Mouse (Mus musculus) ES-Bruce4 (cell line): ENCODE data around the gene Schip1. TPM values are rescaled to one million over a fixed set of nuclear protein-coding genes. Genes with fewer than 3 reads are reported as not detected.
A peak's percentile ranks its signal among the peaks of the same experiment; 100 is the strongest.

Source experiments
- H3K27ac ChIP-seq: 2 replicates; pipeline ENCODE4 v1.5.1; 2012; ENCODE audit warnings: low read length, inconsistent platforms; ENCODE audit not compliant: insufficient read depth
- H3K27me3 ChIP-seq: 2 replicates; pipeline ENCODE4 v1.6.1; 2012; ENCODE audit warnings: mild to moderate bottlenecking, low read length, inconsistent platforms; ENCODE audit not compliant: control insufficient read depth, poor library complexity, insufficient read depth, severe bottlenecking
- H3K36me3 ChIP-seq: 2 replicates; pipeline ENCODE4 v1.6.1; 2012; ENCODE audit warnings: inconsistent platforms, mild to moderate bottlenecking, low read length, moderate library complexity; ENCODE audit not compliant: control insufficient read depth, poor library complexity, insufficient read depth, severe bottlenecking
- H3K4me1 ChIP-seq: one replicate; pipeline ENCODE4 v1.8.1; 2011; ENCODE audit warnings: low read length; ENCODE audit not compliant: control insufficient read depth, insufficient read depth
- H3K4me3 ChIP-seq: 2 replicates; pipeline ENCODE4 v1.5.1; 2011; ENCODE audit warnings: low read depth, mild to moderate bottlenecking, low read length
- H3K9ac ChIP-seq: 2 replicates; pipeline ENCODE4 v1.6.1; 2012; ENCODE audit warnings: low read depth, mild to moderate bottlenecking, inconsistent platforms; ENCODE audit not compliant: poor library complexity, severe bottlenecking
- H3K9me3 ChIP-seq: replicated peaks from 2 replicates; pipeline ENCODE4 v1.6.1; 2012; ENCODE audit warnings: mild to moderate bottlenecking, low read length, inconsistent platforms; ENCODE audit not compliant: control insufficient read depth, poor library complexity, insufficient read depth, severe bottlenecking
- CTCF ChIP-seq: IDR thresholded peaks from one replicate; pipeline ENCODE4 v1.8.1; 2011; ENCODE audit warnings: low read depth, low read length
- EP300 ChIP-seq: IDR thresholded peaks from 2 replicates; pipeline ENCODE4 v1.6.1; 2011; ENCODE audit warnings: low read depth, low read length; ENCODE audit not compliant: insufficient read depth
- POLR2A ChIP-seq: IDR thresholded peaks from one replicate; pipeline ENCODE4 v1.8.1; 2011; ENCODE audit warnings: low read length; ENCODE audit not compliant: insufficient read depth
- polyA plus RNA-seq: library from polyadenylated mRNA; stranded (reverse); fragments of >200 nt; gene quantifications from 2 replicates; pipeline ENCODE4 v1.2.4, GENCODE M21; 2011; ENCODE audit warnings: low read depth; ENCODE audit not compliant: missing spikeins, insufficient read depth, insufficient read length

Schip1 gene
- polyA plus RNA-seq, 1 experiment = 85.2 TPM

- Histone ChIP-seq H3K36me3 (0 out of 2 replicates have a peak, but pooled peaks cover 3% of the 10 kb centered on the region), H3K4me3 (peak overlapping the region; percentile 87), H3K27me3 (no peaks in the 10 kb centered on the region), H3K4me1 (no peaks in the 10 kb centered on the region), H3K9ac (peak overlapping the region; percentile 93), H3K27ac (peak overlapping the region; percentile 80), H3K9me3 (no peaks in the 10 kb centered on the region)
- TF ChIP-seq CTCF = no peak
- no peak for TF ChIP-seq POLR2A
- TF ChIP-seq EP300 = no peak
Observed at GRCm38 (mm10) chr3:68494296-68495095, 429.9 kb downstream of the Schip1 start.

GRCm38 (mm10) chr3:68495096-68495735 lies 430.6 kb downstream of the Schip1 start:
- Histone ChIP-seq H3K4me1 (no peaks in the 10 kb centered on the region), H3K9ac (peak overlapping the region; percentile 93), H3K4me3 (peak overlapping the region; percentile 87), H3K27me3 (no peaks in the 10 kb centered on the region), H3K36me3 (0 out of 2 replicates have a peak, but pooled peaks cover 3% of the 10 kb centered on the region), H3K27ac (peak overlapping the region; percentile 80), H3K9me3 (no peaks in the 10 kb centered on the region)
- TF ChIP-seq POLR2A (no peak), EP300 (no peak)

GRCm38 (mm10) chr3:68495736-68496242 lies 431.2 kb downstream of the Schip1 start:
- peaks cover 4% of the 10 kb centered on the region; the same call in 1 of the 2 replicates for H3K36me3 ChIP-seq
- H3K4me3 ChIP-seq = peak overlapping the region; percentile 87
- no peaks in the 10 kb centered on the region for H3K4me1 ChIP-seq
- peak overlapping the region; percentile 80 for H3K27ac ChIP-seq
- no peaks in the 10 kb centered on the region for H3K27me3 ChIP-seq
- H3K9me3 ChIP-seq = no peaks in the 10 kb centered on the region
- H3K9ac ChIP-seq = peak overlapping the region; percentile 93
- TF ChIP-seq EP300 = no peak
- no peak for TF ChIP-seq CTCF
- no peak for TF ChIP-seq POLR2A

GRCm38 (mm10) chr3:68496513-68496912 lies 431.9 kb downstream of the Schip1 start:
- Histone ChIP-seq H3K9ac (peak overlapping the region; percentile 93; the same call in 1 of the 2 replicates), H3K9me3 (no peaks in the 10 kb centered on the region), H3K27me3 (no peaks in the 10 kb centered on the region), H3K36me3 (peaks cover 5% of the 10 kb centered on the region; the same call in 1 of the 2 replicates), H3K4me3 (no peak overlapping the region), H3K27ac (peak overlapping the region; percentile 80; the same call in 1 of the 2 replicates), H3K4me1 (no peaks in the 10 kb centered on the region)
- no peak for TF ChIP-seq CTCF
- no peak for TF ChIP-seq POLR2A
- TF ChIP-seq EP300 = no peak

- Histone ChIP-seq H3K4me3 (no peak overlapping the region), H3K27me3 (no peaks in the 10 kb centered on the region), H3K36me3 (peaks cover 8% of the 10 kb centered on the region; the same call in 1 of the 2 replicates), H3K27ac (no peak overlapping the region), H3K9ac (no peak overlapping the region), H3K9me3 (no peaks in the 10 kb centered on the region), H3K4me1 (no peaks in the 10 kb centered on the region)
- TF ChIP-seq POLR2A (no peak), EP300 (no peak), CTCF (no peak)
Observed at GRCm38 (mm10) chr3:68499532-68500152, 435.0 kb downstream of the Schip1 start.
